Mouse (Mus musculus) neural tube, embryonic 10.5 days (tissue): Measurements from ENCODE around the gene Kif11.

ENCODE experiments used
- DNase-seq: peaks from one replicate; pipeline ENCODE4 v3.0.0-alpha.2; 2017; ENCODE audit warnings: low spot score; ENCODE audit errors: extremely low spot score

Gene Kif11

GRCm38 (mm10) chr19:37375755-37376615 lies at the start of gene Kif11:
Gene Kif11 (plus strand): TSS chr19:37376403.
- DNase-seq, result peak; percentile 94

- DNase-seq, result no peak
Measured at GRCm38 (mm10) chr19:37327216-37327615, 49.0 kb upstream of the Kif11 start.

GRCm38 (mm10) chr19:37332726-37333125 lies 43.5 kb upstream of the Kif11 start:
- no peak for DNase-seq

GRCm38 (mm10) chr19:37333357-37333756 lies 42.8 kb upstream of the Kif11 start:
- DNase-seq, result no peak

GRCm38 (mm10) chr19:37335392-37335791 lies 40.8 kb upstream of the Kif11 start:
- no peak for DNase-seq

- no peak for DNase-seq
Measured at GRCm38 (mm10) chr19:37337752-37338151, 38.5 kb upstream of the Kif11 start, which contains the start of gene Ide. Gene Ide (minus strand): TSS chr19:37337852.

GRCm38 (mm10) chr19:37340495-37340894 lies 35.7 kb upstream of the Kif11 start:
- no peak for DNase-seq

GRCm38 (mm10) chr19:37340931-37341330 lies 35.3 kb upstream of the Kif11 start:
- no peak for DNase-seq

GRCm38 (mm10) chr19:37343899-37344298 lies 32.3 kb upstream of the Kif11 start:
- no peak for DNase-seq

- DNase-seq, result no peak
Measured at GRCm38 (mm10) chr19:37346258-37346657, 29.9 kb upstream of the Kif11 start.

GRCm38 (mm10) chr19:37348331-37348730 lies 27.9 kb upstream of the Kif11 start:
- no peak for DNase-seq

- no peak for DNase-seq
Measured at GRCm38 (mm10) chr19:37348952-37349351, 27.3 kb upstream of the Kif11 start.

- DNase-seq, result no peak
Measured at GRCm38 (mm10) chr19:37352756-37353155, 23.4 kb upstream of the Kif11 start.

GRCm38 (mm10) chr19:37353331-37353730 lies 22.9 kb upstream of the Kif11 start:
- DNase-seq, result no peak

GRCm38 (mm10) chr19:37360044-37360443 lies 16.2 kb upstream of the Kif11 start:
- no peak for DNase-seq

GRCm38 (mm10) chr19:37362545-37362944 lies 13.7 kb upstream of the Kif11 start:
- DNase-seq, result no peak

GRCm38 (mm10) chr19:37363128-37363939 lies 12.9 kb upstream of the Kif11 start:
- no peak for DNase-seq

- DNase-seq, result no peak
Measured at GRCm38 (mm10) chr19:37368990-37369389, 7.2 kb upstream of the Kif11 start.

GRCm38 (mm10) chr19:37369921-37370320 lies 6.3 kb upstream of the Kif11 start:
- DNase-seq, result no peak

- no peak for DNase-seq
Measured at GRCm38 (mm10) chr19:37370356-37370755, 5.8 kb upstream of the Kif11 start.

- DNase-seq, result no peak
Measured at GRCm38 (mm10) chr19:37374941-37375754, 1.1 kb upstream of the Kif11 start.
